Mouse (Mus musculus): ENCODE measurements around the gene Dcst2.

The Dcst2 gene

GRCm38 (mm10) chr3:89383651-89384255 is 22.0 kb downstream of the Dcst2 start:
- in situ Hi-C loops (cut with MboI; ENCODE audit: unreplicated experiment in 2 of 2), result no loop called here

- in situ Hi-C loops (cut with MboI; ENCODE audit: unreplicated experiment in 2 of 2), result no loop called here
Measured at GRCm38 (mm10) chr3:89384331-89385076, 22.7 kb downstream of the Dcst2 start.

- in situ Hi-C loops (cut with MboI; ENCODE audit: unreplicated experiment in 2 of 2), result no loop called here
Measured at GRCm38 (mm10) chr3:89385451-89385850, 23.7 kb downstream of the Dcst2 start.

GRCm38 (mm10) chr3:89386438-89387420 is 25.0 kb downstream of the Dcst2 start:
- in situ Hi-C loops (cut with MboI; ENCODE audit: unreplicated experiment in 2 of 2), result no loop called here

GRCm38 (mm10) chr3:89387632-89388031 is 25.9 kb downstream of the Dcst2 start:
- in situ Hi-C loops (cut with MboI; ENCODE audit: unreplicated experiment in 2 of 2), result no loop called here

- in situ Hi-C loops (cut with MboI; ENCODE audit: unreplicated experiment in 2 of 2), result no loop called here
Measured at GRCm38 (mm10) chr3:89388134-89388881, 26.5 kb downstream of the Dcst2 start.

GRCm38 (mm10) chr3:89388901-89389740 is 27.3 kb downstream of the Dcst2 start:
- in situ Hi-C loops (cut with MboI; ENCODE audit: unreplicated experiment in 2 of 2), result no loop called here

GRCm38 (mm10) chr3:89390111-89390515 is 28.3 kb downstream of the Dcst2 start:
- in situ Hi-C loops (cut with MboI; ENCODE audit: unreplicated experiment in 2 of 2), result no loop called here

GRCm38 (mm10) chr3:89390699-89391662 is 29.2 kb downstream of the Dcst2 start:
- in situ Hi-C loops (cut with MboI; ENCODE audit: unreplicated experiment in 2 of 2), result no loop called here

GRCm38 (mm10) chr3:89391663-89392511 is 30.1 kb downstream of the Dcst2 start:
- in situ Hi-C loops (cut with MboI; ENCODE audit: unreplicated experiment in 2 of 2), result no loop called here

- in situ Hi-C loops (cut with MboI; ENCODE audit: unreplicated experiment in 2 of 2), result no loop called here
Measured at GRCm38 (mm10) chr3:89392871-89393311, 31.1 kb downstream of the Dcst2 start.

- in situ Hi-C loops (cut with MboI; ENCODE audit: unreplicated experiment in 2 of 2), result no loop called here
Measured at GRCm38 (mm10) chr3:89393605-89394004, 31.8 kb downstream of the Dcst2 start.

GRCm38 (mm10) chr3:89394006-89394893 is 32.5 kb downstream of the Dcst2 start, which contains the start of gene Zbtb7b:
Zbtb7b (minus strand) TSS chr3:89394776.
- in situ Hi-C loops (cut with MboI; ENCODE audit: unreplicated experiment in 2 of 2), result no loop called here

- in situ Hi-C loops (cut with MboI; ENCODE audit: unreplicated experiment in 2 of 2), result loop anchor here in 1 of 2 experiments (5.0 kb wide), 1 partner anchor 62 kb away; no protein-coding TSS in a partner anchor
Measured at GRCm38 (mm10) chr3:89394894-89395256, 33.1 kb downstream of the Dcst2 start.

GRCm38 (mm10) chr3:89395419-89395805 is 33.6 kb downstream of the Dcst2 start:
- in situ Hi-C loops (cut with MboI; ENCODE audit: unreplicated experiment in 2 of 2), result loop anchor here in 1 of 2 experiments (5.0 kb wide), 1 partner anchor 62 kb away; no protein-coding TSS in a partner anchor

Data from v-Abl transformed pro-B cells (cell line).